Mouse (Mus musculus) embryo, embryonic 10.5 days (tissue): ENCODE measurements at regions not wholly inside any gene's neighbourhood (a gene's known extent, or its start where the extent isn't known, plus 50 kb on each side); places are given as distances from the start of the nearest gene placed in this dataset.

Source experiments
- DNase-seq: peaks from one replicate; pipeline ENCODE4 v3.0.0-alpha.2; 2015; ENCODE audit warnings: low spot score

DNA sequence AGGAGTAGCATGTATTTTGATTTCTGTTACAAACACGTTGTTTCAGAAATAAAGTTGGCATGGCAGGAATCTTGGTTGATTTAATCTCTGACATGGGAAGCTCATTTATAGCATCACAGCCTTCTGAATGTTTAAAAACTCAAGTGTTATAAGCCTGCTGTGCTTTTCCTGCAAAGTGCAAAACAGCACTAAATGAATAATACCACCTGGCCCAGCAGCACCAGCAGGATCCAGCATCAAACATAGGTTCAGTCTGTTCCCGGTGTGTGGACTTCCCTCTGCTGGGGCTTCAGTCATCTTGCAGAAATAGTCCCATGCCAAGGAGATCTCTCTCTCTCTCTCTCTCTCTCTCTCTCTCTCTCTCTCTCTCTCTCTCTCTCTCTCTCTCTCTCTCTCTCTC is 154.7 kb upstream of the Tox3 start:
- DNase-seq = no peak

DNA sequence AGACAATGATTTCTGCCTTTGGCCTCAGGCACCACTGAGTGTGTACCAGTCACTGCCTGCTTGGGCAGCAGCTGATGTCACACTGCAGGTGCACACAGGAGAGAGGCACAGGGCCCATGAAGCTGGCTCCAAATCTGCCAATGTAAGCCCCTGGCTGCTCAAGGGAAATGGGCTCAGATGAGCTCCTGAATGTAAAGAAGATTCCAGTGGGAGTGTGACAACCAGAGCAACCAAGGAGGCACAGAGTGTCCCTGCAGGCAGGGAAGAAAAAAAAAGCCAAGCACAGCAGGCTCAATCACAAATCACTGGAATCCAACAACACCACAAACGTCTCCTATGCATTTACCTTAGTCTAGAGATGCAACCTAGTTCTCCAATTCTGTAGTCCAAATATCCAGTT is 151.2 kb upstream of the Tox3 start:
- DNase-seq = no peak

DNA sequence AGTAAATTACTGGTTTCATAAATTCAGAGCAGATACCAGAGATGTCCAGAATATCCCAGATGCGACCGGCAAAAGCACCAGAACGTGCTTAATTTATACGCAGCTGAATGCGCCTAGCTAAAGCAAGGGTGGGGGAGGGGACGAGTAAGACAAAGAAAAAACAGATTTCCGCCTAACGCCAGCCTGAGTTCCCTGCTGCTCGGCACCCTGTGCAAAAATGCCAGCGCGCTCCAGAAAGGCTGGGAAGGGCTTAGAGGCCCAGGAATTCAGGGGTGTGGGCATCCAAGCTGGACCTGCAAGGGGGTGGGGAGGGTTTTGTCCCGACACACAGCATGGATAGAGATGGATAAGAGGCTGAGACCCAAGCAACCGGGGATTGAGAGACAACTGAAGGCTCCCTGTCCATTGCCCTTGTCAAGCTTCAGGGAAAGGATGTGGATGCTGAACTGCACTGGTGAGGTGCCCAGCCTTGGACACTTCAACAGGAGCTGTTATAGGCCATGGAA is 148.6 kb upstream of the Tox3 start:
- peak; percentile 91 for DNase-seq

DNA sequence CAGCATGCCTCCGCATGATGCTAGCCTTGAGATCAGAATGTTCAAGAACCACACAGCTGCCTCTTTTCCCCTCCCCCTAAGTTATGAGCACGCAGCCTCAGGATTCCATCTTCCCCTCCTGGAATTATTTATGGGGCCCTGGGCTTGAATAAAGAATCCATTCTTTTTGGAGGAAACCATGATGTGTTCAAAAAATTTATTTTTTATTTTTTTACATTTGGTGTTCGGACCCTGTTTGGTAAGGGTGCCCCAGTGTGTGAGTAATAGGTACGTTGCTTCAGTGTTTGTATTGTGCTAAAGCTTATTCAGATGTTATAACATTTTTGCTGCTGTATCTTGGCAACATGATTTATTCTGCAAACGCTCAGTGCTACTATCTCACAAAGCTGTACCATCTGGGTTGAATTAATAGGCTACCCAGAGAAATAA is 147.8 kb upstream of the Tox3 start:
- peak; percentile 72 for DNase-seq

DNA sequence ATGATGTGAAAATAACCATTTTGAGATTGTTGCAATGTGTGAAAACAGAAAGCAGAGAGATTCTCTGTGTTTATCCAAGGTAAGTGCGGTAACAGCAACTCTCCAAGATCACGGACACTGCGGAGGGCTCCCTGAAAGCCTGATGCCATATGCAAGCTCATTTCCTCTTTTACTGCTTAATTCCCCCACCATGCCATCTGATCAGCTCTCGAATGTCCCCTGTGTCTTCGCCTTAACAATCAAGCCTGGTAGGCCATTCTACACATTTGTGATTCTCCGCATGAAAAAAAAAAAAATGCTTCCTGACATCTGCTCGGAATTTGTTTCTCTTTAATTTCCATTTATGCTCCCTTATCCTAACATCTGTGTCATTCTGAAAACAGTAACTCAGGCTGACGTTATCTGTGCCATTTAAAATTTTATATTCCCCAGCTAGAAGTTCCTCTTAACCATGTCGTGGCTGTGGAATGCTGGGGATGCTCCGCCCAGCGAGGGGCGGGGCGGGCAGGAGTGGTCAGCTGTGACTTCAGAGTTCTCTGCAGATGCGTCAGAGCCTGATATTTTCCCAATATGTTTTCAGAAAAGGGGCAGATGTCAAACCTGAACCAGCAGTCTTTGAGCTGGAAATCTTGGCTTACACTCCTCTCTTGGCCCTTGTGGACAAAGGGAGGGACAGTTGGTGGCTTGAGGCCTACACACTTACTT is 144.5 kb upstream of the Tox3 start:
- DNase-seq = no peak

DNA sequence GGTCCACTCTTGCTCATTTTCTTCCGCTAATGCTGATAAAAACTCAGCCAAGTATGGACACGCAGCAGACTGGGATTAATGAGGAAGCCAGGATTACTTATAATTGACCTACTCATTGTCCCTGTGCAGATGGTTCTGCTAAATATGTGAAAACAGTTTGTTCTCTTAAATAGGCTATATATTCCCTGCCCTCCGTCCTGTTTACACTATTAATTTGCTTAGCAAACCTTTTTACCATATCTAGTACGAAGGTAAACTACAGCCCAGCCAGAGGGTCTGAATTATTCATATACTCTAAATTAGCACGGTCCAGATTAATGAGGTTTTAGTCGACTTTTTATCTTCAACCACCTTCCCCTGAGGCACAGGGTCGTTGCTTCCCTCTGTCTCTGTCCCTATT is 143.5 kb upstream of the Tox3 start:
- no peak for DNase-seq

DNA sequence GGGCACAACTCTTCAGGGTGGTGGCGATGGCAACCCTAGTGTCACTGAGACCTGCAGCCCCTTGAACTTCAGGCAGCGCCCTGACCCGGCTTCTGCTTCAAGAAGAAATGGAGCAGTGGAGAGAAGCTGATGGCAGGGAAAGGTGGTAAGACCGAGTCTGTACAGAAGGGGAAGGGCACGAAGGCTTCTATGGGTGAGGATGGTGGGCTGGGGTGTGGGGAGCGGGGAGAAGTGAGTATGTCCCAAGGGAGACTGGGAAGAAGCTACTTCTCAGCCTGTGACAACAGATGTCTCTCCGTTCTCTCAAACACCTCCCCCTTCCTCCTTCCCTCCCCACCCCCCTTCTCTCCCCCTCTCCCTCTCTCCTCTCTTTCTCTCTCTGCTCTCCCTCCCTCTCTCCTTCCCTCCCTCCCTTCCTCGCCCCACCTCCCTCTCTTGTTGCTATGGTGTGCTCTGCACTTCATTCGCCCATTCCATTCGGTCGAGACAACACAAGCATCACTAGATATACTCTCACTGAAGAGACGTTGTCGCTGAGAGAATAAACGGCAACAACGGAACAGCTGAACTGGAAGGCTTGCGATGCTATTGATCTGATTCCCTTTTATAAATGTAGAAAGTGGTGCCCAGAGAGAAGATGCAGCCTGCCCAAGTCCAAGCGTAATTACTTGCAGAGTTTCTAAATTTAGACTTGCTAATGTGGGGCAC is 142.7 kb upstream of the Tox3 start:
- DNase-seq = no peak

DNA sequence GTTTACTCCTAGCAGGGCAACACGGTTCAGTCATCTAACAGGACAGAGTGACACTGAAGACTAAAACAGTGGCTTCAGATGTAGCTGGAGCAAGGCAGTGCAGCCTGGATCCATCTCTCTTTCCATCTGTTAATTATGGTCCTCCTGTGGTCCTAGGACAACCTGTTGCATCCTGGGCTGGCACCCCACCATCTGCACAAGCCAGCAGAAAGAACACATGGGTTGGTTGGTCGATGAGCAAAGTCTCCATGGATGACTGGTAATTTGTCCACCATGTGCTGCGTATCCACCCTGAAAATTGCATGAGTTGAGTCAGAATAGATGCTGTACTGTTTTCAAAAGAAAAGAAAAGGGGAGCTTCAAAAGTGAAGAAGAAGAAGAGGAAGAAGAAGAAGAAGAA is 138.4 kb upstream of the Tox3 start:
- DNase-seq = no peak

DNA sequence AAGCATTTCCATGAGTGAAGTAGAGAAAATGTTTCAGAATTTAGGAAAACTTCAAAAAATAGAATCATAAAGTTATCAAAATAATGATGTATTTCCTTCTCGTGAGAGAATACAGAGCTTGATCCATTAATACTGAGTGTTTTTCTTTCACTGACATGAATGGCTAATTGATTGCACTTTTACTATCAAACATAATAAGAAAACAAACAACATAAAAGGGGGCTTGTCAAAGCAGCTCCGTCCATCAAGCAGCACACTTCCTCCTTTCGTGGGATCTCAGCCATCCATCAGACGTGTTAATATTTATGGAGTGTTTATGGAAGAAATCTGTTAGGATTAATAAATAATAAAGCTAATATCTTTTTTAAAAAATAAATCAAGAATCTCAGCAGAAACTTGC is 130.0 kb upstream of the Tox3 start:
- DNase-seq = no peak

DNA sequence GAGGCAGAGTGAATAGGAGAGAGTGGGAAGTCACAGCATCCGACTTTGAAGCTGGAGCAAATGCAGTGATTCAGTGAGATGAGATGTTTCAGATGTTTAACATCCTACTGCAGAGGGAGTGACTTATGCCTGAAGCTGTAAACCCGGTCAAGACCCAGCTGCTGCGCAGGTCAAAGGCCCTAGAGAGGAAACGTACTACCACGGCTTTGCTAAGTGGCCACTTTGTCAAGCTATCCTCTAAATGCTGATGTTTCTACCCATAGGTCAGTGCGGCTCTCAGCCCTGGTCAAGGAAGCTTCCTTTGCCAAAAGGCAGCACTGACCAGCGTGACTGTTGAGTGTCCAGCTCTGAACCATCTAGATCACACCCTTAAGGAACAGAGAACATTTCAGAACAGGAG is 125.9 kb upstream of the Tox3 start:
- no peak for DNase-seq

DNA sequence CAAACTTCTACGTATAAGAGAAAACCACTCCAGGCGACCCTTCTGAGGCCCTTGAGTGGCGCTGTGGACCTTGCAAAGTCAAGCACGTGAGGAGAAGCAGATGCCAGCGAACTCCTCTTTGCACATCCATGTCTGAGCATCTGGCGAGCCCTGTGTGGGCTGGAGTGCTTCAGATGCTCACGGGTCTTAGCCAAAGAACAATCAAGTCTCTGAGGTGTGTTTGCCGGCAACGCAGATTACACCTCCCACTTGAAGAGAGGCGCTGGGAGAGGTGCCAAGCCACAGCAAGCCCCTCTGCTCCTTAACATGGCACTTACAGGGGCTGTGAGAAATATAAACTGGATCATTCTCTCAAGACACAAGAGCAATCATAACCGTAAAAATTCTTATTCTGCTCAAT is 122.7 kb upstream of the Tox3 start:
- no peak for DNase-seq

DNA sequence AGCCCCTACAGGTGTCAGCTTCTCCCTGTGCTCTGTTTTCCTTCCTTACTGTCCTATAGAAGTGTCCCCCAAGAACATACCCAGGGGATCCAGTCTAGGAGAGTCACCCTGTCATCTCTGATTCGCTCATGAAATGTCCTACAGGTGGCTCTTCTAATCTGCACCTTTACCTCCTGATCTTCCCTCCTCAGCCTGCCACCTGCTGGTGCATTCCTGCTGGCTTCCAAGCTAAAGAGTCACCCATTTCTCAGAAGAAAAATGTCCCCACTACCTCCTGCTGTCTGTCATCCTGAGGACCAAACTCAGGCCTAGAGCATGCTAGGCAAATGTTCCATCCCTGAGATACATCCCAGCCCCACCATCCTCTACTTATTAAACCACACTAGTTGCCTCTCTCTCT is 115.6 kb upstream of the Tox3 start:
- DNase-seq = no peak

DNA sequence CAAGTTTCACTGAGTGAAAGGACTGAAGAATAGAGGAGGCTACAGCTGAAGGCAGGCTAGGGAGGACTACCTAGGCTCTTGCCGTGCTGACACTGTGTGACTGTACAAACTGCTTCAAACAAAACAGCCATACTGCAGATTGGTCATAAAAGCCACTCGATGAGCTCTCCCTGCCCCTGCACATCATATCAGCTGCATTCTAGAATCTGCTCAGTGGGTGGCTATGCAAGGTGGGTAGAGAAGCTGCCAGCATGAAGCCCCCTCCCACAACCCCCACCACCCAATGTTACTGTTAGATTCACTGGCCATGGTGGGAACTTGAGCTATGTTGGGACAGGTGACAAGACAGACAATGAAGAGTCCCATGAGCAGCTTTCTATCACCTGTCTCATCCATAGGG is 107.2 kb upstream of the Tox3 start:
- DNase-seq = no peak

DNA sequence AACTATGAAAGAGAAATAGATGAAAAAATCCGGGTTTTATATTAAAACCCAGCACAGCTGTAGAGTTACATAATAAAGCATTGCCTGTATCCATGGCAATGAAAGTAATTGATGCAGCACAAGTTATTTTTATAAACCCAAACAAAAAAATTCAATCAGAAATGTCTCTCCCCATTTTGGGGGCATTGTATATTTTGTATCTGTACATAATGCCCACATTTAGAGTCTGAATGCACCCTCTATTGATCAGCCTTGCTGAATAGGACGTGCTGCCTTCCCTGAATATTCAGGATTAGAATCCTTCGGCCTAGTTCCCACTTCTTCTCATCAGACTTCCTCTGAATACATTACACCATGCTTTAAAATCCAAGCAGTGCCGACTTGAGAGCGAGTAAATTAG is 106.0 kb upstream of the Tox3 start:
- no peak for DNase-seq

DNA sequence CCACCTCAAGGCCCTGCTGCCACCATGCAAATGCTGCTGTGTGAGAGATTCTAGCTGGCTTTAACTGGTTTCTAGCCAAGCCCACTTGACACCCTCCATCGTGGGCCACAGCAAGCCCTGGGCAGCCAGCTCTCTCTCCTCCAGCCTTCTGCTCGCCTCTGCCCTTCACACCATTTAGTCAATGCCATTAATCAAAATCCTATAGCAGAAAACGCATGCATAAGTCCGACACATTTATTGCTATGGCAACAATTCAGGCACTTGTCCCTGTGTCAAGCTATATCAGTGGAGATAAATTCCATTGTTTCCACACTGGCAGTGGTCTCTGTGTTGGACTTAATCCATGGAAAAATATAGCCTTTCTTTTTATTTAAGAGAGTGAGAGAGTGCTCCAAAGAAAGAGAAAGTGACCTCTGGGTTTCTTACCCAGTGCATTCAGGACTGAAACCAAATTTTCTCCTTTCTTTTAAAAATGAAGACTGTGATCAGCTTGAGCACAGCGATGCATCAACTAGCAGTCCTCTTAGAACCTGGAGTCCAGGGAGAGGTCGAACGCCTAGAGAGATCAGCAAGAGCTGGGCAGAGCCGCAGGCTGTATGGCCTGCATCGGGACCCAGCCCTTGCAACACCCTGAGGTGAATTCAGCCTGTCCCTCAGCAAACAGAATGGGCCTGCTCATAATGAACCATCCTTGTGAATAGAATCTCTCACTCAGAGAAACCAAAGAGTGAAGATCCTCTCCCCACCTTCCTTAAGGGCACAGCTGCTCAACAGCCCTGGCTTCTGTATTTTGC is 93.1 kb upstream of the Tox3 start:
- DNase-seq = peak; percentile 75

DNA sequence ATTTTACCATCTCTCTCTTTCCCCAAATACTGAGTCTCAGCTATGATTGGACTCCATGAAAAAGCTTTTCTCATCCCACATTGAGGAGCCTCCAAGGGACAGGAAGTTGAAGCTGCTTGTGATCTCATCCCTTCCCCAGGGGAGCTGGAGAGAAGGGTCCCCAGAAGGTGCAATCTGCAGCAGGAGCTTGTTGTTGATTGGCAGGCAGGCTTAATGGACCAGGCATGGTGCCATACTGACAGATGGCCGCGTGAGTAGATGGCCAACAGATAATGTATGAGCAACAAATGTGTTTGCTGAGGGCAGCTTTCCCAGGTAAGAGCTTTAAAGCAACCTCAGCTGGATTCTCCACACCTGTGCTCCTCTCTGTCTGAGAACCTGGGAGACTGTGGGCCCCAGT is 65.9 kb upstream of the Tox3 start:
- DNase-seq = no peak
